In genomic region chr11:34146934-34147333, GRCm38 (mm10) we compare ENCODE assay signal across 1 mouse cellular context.
TF ChIP-seq lines count a peak whose summit lies in the region.

No protein-coding gene starts in this region.

TF ChIP-seq in MEL, 35 proteins besides CTCF, POLR2A, EP300 and RAD21:
- TF ChIP-seq USF1 (IDR thresholded peaks at IDR 0.05; ENCODE audit: low read depth, low read length) = no peak
- TF ChIP-seq USF2 (IDR thresholded peaks at IDR 0.05; ENCODE audit: borderline replicate concordance in 1 of 2, insufficient read depth in 1 of 2, low read depth in 1 of 2, low read length in 2 of 2) = no peak
- no peak for TF ChIP-seq MEF2A (IDR thresholded peaks at IDR 0.05; ENCODE audit: extremely low read depth, insufficient replicate concordance, low read depth, low read length, poor library complexity, severe bottlenecking)
- no peak for TF ChIP-seq CHD1 (IDR thresholded peaks at IDR 0.05; ENCODE audit: low read depth, low read length)
- no peak for TF ChIP-seq NELFE (IDR thresholded peaks at IDR 0.05; ENCODE audit: low read depth, low read length)
- no peak for TF ChIP-seq ZKSCAN1 (IDR thresholded peaks at IDR 0.05; ENCODE audit: low read depth, low read length)
- no peak for TF ChIP-seq CHD2 (IDR thresholded peaks at IDR 0.05; ENCODE audit: low read length)
- TF ChIP-seq E2F4 (IDR thresholded peaks at IDR 0.05; ENCODE audit: borderline replicate concordance, low read depth, low read length) = no peak
- no peak for TF ChIP-seq GABPA (IDR thresholded peaks at IDR 0.05; ENCODE audit: low read depth, low read length)
- no peak for TF ChIP-seq KAT2A (conservative IDR thresholded peaks at IDR 0.05; ENCODE audit: low read depth, low read length)
- TF ChIP-seq ETS1 (IDR thresholded peaks at IDR 0.05; ENCODE audit: low read depth, low read length) = no peak
- TF ChIP-seq GATA1 (IDR thresholded peaks at IDR 0.05; ENCODE audit: low read depth, low read length) = no peak
- TF ChIP-seq JUND (IDR thresholded peaks at IDR 0.05; ENCODE audit: low read depth, low read length) = no peak
- TF ChIP-seq ZC3H11A (IDR thresholded peaks at IDR 0.05; ENCODE audit: low read depth, low read length) = no peak
- TF ChIP-seq MAZ (IDR thresholded peaks at IDR 0.05; ENCODE audit: low read depth, low read length) = no peak
- TF ChIP-seq SMC3 (IDR thresholded peaks at IDR 0.05; ENCODE audit: low read depth, low read length) = no peak
- TF ChIP-seq SIN3A (IDR thresholded peaks at IDR 0.05; ENCODE audit: low read length) = no peak
TF ChIP-seq in MEL: peak in this region for 0.
